Mouse (Mus musculus): Measurements from ENCODE around the gene Chdh. TPM values are rescaled to one million over a fixed set of nuclear protein-coding genes. Genes with fewer than 3 reads are reported as not detected.

The Chdh gene
- total and polyA plus RNA-seq, 2 experiments from 2014 or later = 0.65 to 2.5 TPM

GRCm38 (mm10) chr14:30017794-30018462 is 9.1 kb downstream of the Chdh start:
- 95% methylated on average over 8 of the region's 8 CpGs for WGBS
- no peak overlapping the region for H3K4me3 ChIP-seq (ENCODE audit: low read depth, low read length)
- H3K36me3 ChIP-seq (ENCODE audit: insufficient read depth, low read length) = no peaks in the 10 kb centered on the region
- no peak overlapping the region for H3K27ac ChIP-seq (ENCODE audit: low read depth, low read length)
- no peak for TF ChIP-seq CTCF (IDR thresholded peaks at IDR 0.05)
- H3K9ac ChIP-seq (replicated peaks; ENCODE audit: low read length, poor library complexity, severe bottlenecking) = no peak overlapping the region
- no peaks in the 10 kb centered on the region for H3K27me3 ChIP-seq (ENCODE audit: insufficient read depth, low read length)
- no peaks in the 10 kb centered on the region for H3K9me3 ChIP-seq (ENCODE audit: low read length)
- ATAC-seq (ENCODE audit: low FRiP score) (no peak), DNase-seq (ENCODE audit: low spot score) (no peak)
- H3K4me1 ChIP-seq (ENCODE audit: insufficient read depth, low read length) = no peaks in the 10 kb centered on the region
- H3K4me2 ChIP-seq (ENCODE audit: low read depth, low read length, poor library complexity, severe bottlenecking) = no peak overlapping the region

GRCm38 (mm10) chr14:30018463-30018801 is 9.6 kb downstream of the Chdh start:
- WGBS = 93% methylated on average over 4 of the region's 4 CpGs
- Histone ChIP-seq H3K9ac (replicated peaks; ENCODE audit: low read length, poor library complexity, severe bottlenecking) (no peak overlapping the region), H3K36me3 (ENCODE audit: insufficient read depth, low read length) (no peaks in the 10 kb centered on the region), H3K4me2 (ENCODE audit: low read depth, low read length, poor library complexity, severe bottlenecking) (no peak overlapping the region), H3K9me3 (ENCODE audit: low read length) (no peaks in the 10 kb centered on the region), H3K4me1 (ENCODE audit: insufficient read depth, low read length) (no peaks in the 10 kb centered on the region), H3K27me3 (ENCODE audit: insufficient read depth, low read length) (no peaks in the 10 kb centered on the region), H3K4me3 (ENCODE audit: low read depth, low read length) (no peak overlapping the region), H3K27ac (ENCODE audit: low read depth, low read length) (no peak overlapping the region)
- no peak for ATAC-seq (ENCODE audit: low FRiP score)
- no peak for DNase-seq (ENCODE audit: low spot score)
- TF ChIP-seq CTCF (IDR thresholded peaks at IDR 0.05) = no peak

GRCm38 (mm10) chr14:30018846-30019245 is 10.0 kb downstream of the Chdh start:
- no peak for TF ChIP-seq CTCF (IDR thresholded peaks at IDR 0.05)
- Histone ChIP-seq H3K36me3 (ENCODE audit: insufficient read depth, low read length) (no peaks in the 10 kb centered on the region), H3K4me1 (ENCODE audit: insufficient read depth, low read length) (no peaks in the 10 kb centered on the region), H3K27me3 (ENCODE audit: insufficient read depth, low read length) (no peaks in the 10 kb centered on the region), H3K4me2 (ENCODE audit: low read depth, low read length, poor library complexity, severe bottlenecking) (no peak overlapping the region), H3K9me3 (ENCODE audit: low read length) (no peaks in the 10 kb centered on the region), H3K9ac (replicated peaks; ENCODE audit: low read length, poor library complexity, severe bottlenecking) (no peak overlapping the region), H3K27ac (ENCODE audit: low read depth, low read length) (no peak overlapping the region), H3K4me3 (ENCODE audit: low read depth, low read length) (no peak overlapping the region)
- WGBS = 96% methylated on average over 6 of the region's 6 CpGs
- no peak for DNase-seq (ENCODE audit: low spot score)
- no peak for ATAC-seq (ENCODE audit: low FRiP score)

GRCm38 (mm10) chr14:30019375-30019774 is 10.6 kb downstream of the Chdh start:
- Histone ChIP-seq H3K27me3 (ENCODE audit: insufficient read depth, low read length) (no peaks in the 10 kb centered on the region), H3K4me3 (ENCODE audit: low read depth, low read length) (no peak overlapping the region), H3K27ac (ENCODE audit: low read depth, low read length) (no peak overlapping the region), H3K4me1 (ENCODE audit: insufficient read depth, low read length) (no peaks in the 10 kb centered on the region), H3K36me3 (ENCODE audit: insufficient read depth, low read length) (no peaks in the 10 kb centered on the region), H3K9ac (replicated peaks; ENCODE audit: low read length, poor library complexity, severe bottlenecking) (no peak overlapping the region), H3K4me2 (ENCODE audit: low read depth, low read length, poor library complexity, severe bottlenecking) (no peak overlapping the region), H3K9me3 (ENCODE audit: low read length) (no peaks in the 10 kb centered on the region)
- WGBS = 95% methylated on average over 8 of the region's 8 CpGs
- no peak for DNase-seq (ENCODE audit: low spot score)
- ATAC-seq (ENCODE audit: low FRiP score) = no peak
- no peak for TF ChIP-seq CTCF (IDR thresholded peaks at IDR 0.05)

GRCm38 (mm10) chr14:30019792-30020575 is 11.2 kb downstream of the Chdh start:
- H3K9ac ChIP-seq (replicated peaks; ENCODE audit: low read length, poor library complexity, severe bottlenecking) = no peak overlapping the region
- 48% methylated on average over 9 of the region's 9 CpGs for WGBS
- no peak overlapping the region for H3K4me3 ChIP-seq (ENCODE audit: low read depth, low read length)
- no peak for TF ChIP-seq CTCF (IDR thresholded peaks at IDR 0.05)
- no peak overlapping the region for H3K4me2 ChIP-seq (ENCODE audit: low read depth, low read length, poor library complexity, severe bottlenecking)
- no peak for ATAC-seq (ENCODE audit: low FRiP score)
- H3K27ac ChIP-seq (ENCODE audit: low read depth, low read length) = no peak overlapping the region
- no peaks in the 10 kb centered on the region for H3K27me3 ChIP-seq (ENCODE audit: insufficient read depth, low read length)
- H3K4me1 ChIP-seq (ENCODE audit: insufficient read depth, low read length) = no peaks in the 10 kb centered on the region
- DNase-seq (ENCODE audit: low spot score) = no peak
- no peaks in the 10 kb centered on the region for H3K9me3 ChIP-seq (ENCODE audit: low read length)
- H3K36me3 ChIP-seq (ENCODE audit: insufficient read depth, low read length) = no peaks in the 10 kb centered on the region

- Histone ChIP-seq H3K9ac (replicated peaks; ENCODE audit: low read length, poor library complexity, severe bottlenecking) (no peak overlapping the region), H3K4me2 (ENCODE audit: low read depth, low read length, poor library complexity, severe bottlenecking) (no peak overlapping the region), H3K27ac (ENCODE audit: low read depth, low read length) (no peak overlapping the region), H3K27me3 (ENCODE audit: insufficient read depth, low read length) (no peaks in the 10 kb centered on the region), H3K36me3 (ENCODE audit: insufficient read depth, low read length) (no peaks in the 10 kb centered on the region), H3K4me3 (ENCODE audit: low read depth, low read length) (no peak overlapping the region), H3K9me3 (ENCODE audit: low read length) (no peaks in the 10 kb centered on the region), H3K4me1 (ENCODE audit: insufficient read depth, low read length) (no peaks in the 10 kb centered on the region)
- ATAC-seq (ENCODE audit: low FRiP score) = no peak
- WGBS = 93% methylated on average over 6 of the region's 6 CpGs
- no peak for DNase-seq (ENCODE audit: low spot score)
- TF ChIP-seq CTCF (IDR thresholded peaks at IDR 0.05) = no peak
Measured at GRCm38 (mm10) chr14:30022471-30022870, 13.6 kb downstream of the Chdh start.
